Mouse (Mus musculus): ENCODE data around the gene B4galnt4.

The B4galnt4 gene

DNA sequence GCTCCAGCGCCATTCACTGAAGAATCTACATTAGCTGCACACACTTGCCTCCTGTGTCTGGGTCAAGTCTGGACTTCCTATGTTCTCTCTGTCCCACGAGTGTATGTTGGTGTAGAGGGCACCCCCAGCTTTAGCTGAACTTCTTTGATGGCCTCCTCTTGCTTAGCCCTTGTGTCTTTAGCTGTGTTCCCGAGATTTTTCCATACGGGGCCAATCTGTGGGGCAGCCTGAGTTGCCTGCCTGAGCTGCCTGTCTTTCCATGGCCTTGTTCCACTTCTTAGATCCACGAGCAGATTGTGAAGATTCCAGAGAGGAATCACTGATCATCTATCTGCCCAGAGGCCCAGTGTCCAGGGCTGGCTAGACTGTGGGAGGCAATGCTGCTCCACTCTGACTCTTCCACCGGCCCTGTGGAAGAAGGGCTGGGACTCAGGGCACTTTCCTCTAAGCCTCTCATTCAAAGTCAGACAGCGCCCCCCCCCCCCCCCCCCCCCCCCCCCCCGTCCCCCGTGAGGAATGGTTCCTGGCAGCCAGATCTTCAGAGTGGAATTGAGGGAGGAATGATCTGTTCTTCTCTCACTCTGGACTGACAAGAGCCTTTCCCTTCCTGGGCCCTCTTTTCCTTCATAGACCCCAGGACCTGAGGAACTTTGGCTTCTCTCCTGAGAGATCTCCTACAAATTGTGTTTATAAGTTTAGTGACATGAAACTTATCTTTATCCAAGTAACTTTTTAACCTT is 19.9 kb upstream of the B4galnt4 start:
- in situ Hi-C loops (cut with MboI, MseI) = no loop called here

GRCm38 (mm10) chr7:141041661-141042060 is 19.2 kb upstream of the B4galnt4 start:
- in situ Hi-C loops (cut with MboI, MseI) = no loop called here

GRCm38 (mm10) chr7:141042539-141042938 is 18.4 kb upstream of the B4galnt4 start:
- in situ Hi-C loops (cut with MboI, MseI) = no loop called here

GRCm38 (mm10) chr7:141046931-141047580 is 13.8 kb upstream of the B4galnt4 start:
- in situ Hi-C loops (cut with MboI, MseI) = loop anchor here (5.0 kb wide), 1 partner anchor 35 kb away; the partner anchor contains the start of gene Ifitm3

DNA sequence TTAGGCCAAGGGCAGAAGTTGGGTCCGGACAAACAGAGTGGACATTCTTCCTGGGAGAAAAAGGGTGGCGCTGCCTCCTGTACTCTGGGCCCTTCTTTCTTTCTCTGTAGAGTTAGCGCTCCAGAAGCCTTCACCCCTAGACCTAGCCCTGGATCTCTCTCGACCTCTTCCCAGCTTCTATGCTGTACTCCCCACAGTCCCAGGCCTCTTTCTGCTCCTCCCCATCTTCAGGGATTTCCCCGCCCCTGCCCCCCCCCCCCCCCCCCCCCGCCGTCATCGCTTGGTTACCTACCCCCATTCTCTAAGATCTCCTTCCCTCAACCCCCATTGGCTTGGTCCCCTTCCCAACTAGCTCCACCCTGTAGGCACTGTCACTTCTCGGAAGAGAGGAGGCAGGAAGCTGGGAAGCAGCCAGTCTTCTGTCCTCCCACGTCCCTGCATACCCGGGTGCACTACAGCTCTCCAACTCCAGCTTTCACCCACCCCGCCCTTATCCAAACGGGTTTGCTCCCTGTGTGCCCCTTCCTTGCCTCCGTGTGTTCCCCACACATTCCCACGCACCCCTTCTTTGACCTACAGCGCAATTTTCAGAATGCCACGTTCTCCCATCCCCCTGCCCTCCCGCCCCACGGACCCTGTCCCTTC is 13.2 kb upstream of the B4galnt4 start:
- in situ Hi-C loops (cut with MboI, MseI) = loop anchor here (5.0 kb wide), 1 partner anchor 35 kb away; the partner anchor contains the start of gene Ifitm3

DNA sequence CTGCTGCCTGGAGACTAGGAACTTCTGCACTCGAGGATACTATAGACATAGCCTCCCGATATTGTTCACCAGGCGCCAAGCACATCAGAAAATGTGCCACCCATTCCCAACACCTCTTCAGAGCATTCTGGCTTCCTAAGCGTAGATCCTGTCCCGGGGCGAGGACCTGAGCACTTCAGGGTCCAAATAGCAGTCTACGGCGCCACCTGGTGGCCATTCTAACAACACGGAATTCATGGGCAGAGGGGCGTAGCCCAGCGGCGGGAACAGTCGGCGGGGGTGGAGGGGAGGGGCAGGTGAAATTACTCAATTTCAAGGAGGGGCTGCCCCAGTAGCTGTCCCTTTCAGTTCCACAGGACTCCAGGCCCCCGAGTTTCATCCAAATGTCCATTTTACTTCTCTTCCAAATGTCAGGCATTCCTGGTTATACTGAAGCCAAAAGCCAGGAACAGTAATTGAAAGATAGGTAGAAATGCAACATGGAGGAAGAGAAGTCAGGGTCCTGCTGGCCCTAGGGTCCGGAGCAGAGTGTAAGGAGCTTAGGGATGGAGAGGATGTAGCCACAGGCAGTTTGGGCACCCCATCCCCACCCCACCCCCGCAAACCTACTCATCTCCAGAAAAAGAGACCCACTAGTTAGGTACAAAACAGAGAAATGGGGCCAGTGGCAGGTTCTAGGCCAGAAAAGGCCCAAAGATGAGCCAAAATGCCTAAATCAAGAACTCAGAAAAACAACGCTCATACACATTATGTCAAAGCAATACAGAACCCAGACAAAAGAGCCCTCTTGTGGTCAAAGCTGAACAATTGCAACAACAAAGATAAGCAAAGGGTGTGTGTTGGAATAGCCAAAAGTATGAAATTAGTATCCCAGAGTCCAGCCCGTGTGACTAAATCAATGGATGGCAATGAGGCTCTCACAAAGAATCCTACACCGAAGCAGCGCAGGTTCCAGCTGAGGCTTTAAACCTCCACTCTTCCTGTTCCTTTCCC is 12.4 kb upstream of the B4galnt4 start:
- in situ Hi-C loops (cut with MboI, MseI) = loop anchor here (5.0 kb wide), 1 partner anchor 36 kb away; the partner anchor contains the start of gene Ifitm3

DNA sequence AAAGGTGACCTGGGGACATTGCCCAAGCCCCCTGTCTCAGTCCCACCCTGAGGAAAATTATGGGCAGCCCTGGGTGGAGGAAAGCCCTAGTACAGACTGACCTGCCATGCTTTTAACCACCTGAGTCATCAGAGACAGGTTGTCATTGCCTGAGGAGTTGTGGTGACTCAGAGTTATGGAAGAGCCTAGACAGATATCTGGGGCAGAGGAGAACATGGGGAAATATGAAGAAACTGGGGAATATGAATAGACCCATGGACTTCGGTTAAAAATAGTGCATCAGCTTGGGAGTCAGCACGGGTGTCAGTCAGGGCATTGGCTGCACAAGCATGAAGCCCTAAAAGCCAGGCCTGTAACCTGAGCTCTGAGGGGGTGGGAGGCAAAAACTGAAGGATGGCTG is 11.6 kb upstream of the B4galnt4 start:
- in situ Hi-C loops (cut with MboI, MseI) = loop anchor here (5.0 kb wide), 1 partner anchor 37 kb away; the partner anchor contains the start of gene Ifitm3

GRCm38 (mm10) chr7:141051060-141051685 is 9.7 kb upstream of the B4galnt4 start:
- in situ Hi-C loops (cut with MboI, MseI) = loop anchor here (5.0 to 10.0 kb wide), 4 partner anchors 94 to 204 kb away; partner anchors contain the start of genes Gm45717, Ifitm2, Odf3 and Rnh1

DNA sequence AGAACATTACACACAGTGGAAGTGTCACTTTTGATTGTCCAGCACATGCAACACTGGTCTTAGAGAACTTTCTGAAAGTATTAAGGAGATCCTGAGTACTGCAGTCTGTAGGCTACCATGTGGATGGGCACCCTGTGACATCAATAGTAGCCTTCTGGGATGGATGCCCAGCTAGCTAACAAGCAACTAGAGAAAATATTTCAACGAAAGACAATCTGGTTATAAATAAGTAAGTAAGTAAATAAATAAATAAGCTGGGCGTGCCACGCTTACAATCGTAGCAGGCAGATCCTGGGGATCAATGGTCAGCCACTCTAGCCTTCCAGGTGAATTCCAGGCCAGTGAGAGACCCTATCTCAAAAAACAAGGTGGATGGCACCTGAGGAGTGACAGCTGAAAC is 8.9 kb upstream of the B4galnt4 start:
- in situ Hi-C loops (cut with MboI, MseI) = loop anchor here (5.0 to 10.0 kb wide), 4 partner anchors 95 to 205 kb away; partner anchors contain the start of genes Gm45717, Ifitm2, Odf3 and Rnh1

DNA sequence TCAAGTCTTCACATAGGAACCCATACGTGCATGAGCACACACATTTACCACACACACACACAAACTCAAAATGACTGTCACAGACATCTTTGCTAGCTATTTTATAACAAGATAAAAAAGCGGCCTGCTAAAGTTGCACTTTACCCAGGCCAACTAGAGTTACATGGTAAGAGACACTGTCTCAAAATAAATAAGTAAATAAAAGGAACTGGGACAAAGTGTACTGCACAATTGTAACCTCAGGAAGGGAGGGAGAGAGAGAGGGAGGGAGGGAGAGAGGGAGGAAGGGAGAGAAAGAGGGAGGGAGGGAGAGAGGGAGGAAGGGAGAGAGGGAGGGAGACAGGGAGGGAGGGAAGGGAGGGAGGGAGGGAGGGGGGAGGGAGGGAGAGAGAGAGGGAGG is 8.5 kb upstream of the B4galnt4 start:
- in situ Hi-C loops (cut with MboI, MseI) = loop anchor here (5.0 to 10.0 kb wide), 4 partner anchors 95 to 205 kb away; partner anchors contain the start of genes Gm45717, Ifitm2, Odf3 and Rnh1

GRCm38 (mm10) chr7:141055785-141056184 is 5.1 kb upstream of the B4galnt4 start:
- in situ Hi-C loops (cut with MboI, MseI) = loop anchor here (10.0 kb wide), 1 partner anchor 119 kb away; the partner anchor contains the start of gene Rnh1

GRCm38 (mm10) chr7:141056976-141057375 is 3.9 kb upstream of the B4galnt4 start:
- in situ Hi-C loops (cut with MboI, MseI) = loop anchor here (10.0 kb wide), 1 partner anchor 118 kb away; the partner anchor contains the start of gene Rnh1

- in situ Hi-C loops (cut with MboI, MseI) = loop anchor here (10.0 kb wide), 1 partner anchor 117 kb away; the partner anchor contains the start of gene Rnh1
Observed at GRCm38 (mm10) chr7:141057541-141057940, 3.4 kb upstream of the B4galnt4 start.

GRCm38 (mm10) chr7:141058601-141059341 is 2.1 kb upstream of the B4galnt4 start:
- in situ Hi-C loops (cut with MboI, MseI) = loop anchor here (10.0 kb wide), 1 partner anchor 116 kb away; the partner anchor contains the start of gene Rnh1

DNA sequence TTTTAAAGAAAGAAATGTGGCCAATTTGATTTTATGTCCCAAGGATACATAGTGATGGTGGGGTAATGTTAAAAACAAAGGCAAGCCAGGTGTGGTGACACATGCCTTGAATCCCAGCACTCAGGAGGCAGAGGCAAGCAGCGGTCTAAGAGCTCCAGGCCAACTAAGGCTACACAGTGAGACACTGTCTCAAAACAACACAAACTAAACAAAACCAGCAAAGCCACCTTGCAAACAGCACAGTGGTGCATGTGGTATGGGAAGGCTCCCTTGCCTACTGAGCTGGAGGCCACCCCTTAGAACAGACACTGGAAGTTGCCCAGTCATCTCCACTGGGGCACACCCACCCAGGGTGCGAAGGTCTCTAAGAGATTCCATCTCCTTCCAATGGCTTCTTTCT is 975 bp upstream of the B4galnt4 start:
- in situ Hi-C loops (cut with MboI, MseI) = loop anchor here (10.0 kb wide), 1 partner anchor 115 kb away; the partner anchor contains the start of gene Rnh1

- in situ Hi-C loops (cut with MboI, MseI) = no loop called here
Observed at GRCm38 (mm10) chr7:141061269-141061692, 377 bp downstream of the B4galnt4 start.

GRCm38 (mm10) chr7:141062525-141062924 is 1.6 kb downstream of the B4galnt4 start:
- in situ Hi-C loops (cut with MboI, MseI) = no loop called here

GRCm38 (mm10) chr7:141063353-141063752 is 2.4 kb downstream of the B4galnt4 start:
- in situ Hi-C loops (cut with MboI, MseI) = no loop called here

DNA sequence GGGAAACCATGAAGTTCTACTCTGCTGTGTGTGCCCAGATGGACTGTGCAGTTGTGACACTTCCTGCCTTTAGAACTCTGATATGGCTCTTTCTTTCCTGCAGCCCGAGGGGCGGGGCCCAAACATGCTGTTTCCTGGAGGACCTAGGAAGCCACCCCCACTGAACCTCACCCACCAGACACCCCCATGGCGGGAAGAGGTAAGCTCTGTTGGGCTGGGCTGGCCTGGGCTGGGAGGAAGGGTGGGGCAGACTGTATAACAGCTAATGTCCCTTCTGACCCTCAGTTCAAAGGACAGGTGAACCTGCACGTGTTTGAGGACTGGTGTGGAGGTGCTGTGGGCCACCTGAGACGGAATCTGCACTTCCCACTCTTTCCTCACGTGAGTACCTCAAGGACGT is 3.3 kb downstream of the B4galnt4 start:
- in situ Hi-C loops (cut with MboI, MseI) = no loop called here
